Mouse (Mus musculus) megakaryocyte, embryonic 14.5 days (primary cell): Measurements from ENCODE around the gene Crygn.

ENCODE experiments used
- FLI1 ChIP-seq: IDR thresholded peaks from 2 replicates; pipeline ENCODE4 v1.6.1; 2012; ENCODE audit warnings: low read length, inconsistent platforms, mixed read lengths
- GATA1 ChIP-seq: IDR thresholded peaks from 3 replicates; pipeline ENCODE4 v1.6.1; 2012; ENCODE audit warnings: mixed read lengths, low read length, inconsistent platforms, borderline replicate concordance

DNA sequence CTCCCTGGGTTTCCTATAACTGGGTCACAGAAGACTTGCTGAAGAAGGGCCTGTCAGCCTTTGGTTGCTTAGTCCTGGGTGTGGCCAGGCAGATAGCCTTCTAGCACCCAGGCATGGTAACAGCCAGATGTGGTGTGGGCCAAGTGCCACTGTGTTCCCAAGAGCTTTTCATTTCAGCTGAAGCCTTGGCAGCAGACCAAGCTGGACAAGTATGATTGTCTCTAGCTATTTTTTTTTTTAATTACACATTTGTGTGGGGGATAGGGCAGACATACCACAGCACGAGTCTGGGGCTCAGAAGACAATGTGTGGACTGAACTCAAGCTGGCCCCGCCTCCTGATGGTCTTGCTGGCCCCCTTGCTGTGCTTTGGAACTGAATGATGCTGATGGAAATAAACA is 47.8 kb downstream of the Crygn start:
- TF ChIP-seq GATA1 (no peak), FLI1 (no peak)
